Mouse (Mus musculus) left cerebral cortex, adult 18-20 months (tissue): ENCODE data around the gene Cep170. TPM values are rescaled to one million over a fixed set of nuclear protein-coding genes. Genes with fewer than 3 reads are reported as not detected.

Experiments used
- DNase-seq, 2 experiments: peaks; one replicate each; pipeline ENCODE4 v3.0.0; 2021 to 2022; ENCODE audit warnings: low spot score in 2 of 2, mixed read lengths in 1 of 2
- total RNA-seq, 2 experiments: library from RNA; stranded (reverse); gene quantifications; 2 replicates each; pipeline ENCODE4 v1.2.3; 2021

Gene Cep170
- total RNA-seq, 2 experiments from 2014 or later: 95.2 to 95.5 TPM

- DNase-seq: no peak
These were observed 12.3 kb upstream of the Cep170 start for GRCm38 (mm10) chr1:176826186-176826585.

GRCm38 (mm10) chr1:176825084-176825483 lies 11.2 kb upstream of the Cep170 start:
- no peak for DNase-seq

DNA sequence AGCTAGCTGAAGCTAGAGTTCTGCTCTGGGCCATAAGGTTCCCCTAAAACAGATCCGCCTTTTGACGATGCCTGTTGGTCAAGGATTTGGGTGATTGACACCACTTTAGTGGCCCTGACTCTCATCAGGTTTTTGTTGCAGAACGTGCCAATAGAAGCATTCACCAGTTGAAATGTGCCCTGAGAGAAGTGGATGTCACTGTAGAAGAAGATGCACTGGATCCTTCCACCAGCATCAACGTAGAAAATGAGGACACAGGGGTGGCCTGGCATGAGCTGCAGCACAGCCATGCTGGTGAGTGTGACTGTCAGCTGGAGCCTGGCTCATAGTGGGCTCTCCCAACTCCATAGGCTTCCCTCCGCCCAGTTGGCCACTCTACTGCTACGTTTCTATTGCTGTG lies 10.7 kb upstream of the Cep170 start:
- DNase-seq: no peak

GRCm38 (mm10) chr1:176823889-176824288 lies 10.0 kb upstream of the Cep170 start:
- DNase-seq: no peak

DNA sequence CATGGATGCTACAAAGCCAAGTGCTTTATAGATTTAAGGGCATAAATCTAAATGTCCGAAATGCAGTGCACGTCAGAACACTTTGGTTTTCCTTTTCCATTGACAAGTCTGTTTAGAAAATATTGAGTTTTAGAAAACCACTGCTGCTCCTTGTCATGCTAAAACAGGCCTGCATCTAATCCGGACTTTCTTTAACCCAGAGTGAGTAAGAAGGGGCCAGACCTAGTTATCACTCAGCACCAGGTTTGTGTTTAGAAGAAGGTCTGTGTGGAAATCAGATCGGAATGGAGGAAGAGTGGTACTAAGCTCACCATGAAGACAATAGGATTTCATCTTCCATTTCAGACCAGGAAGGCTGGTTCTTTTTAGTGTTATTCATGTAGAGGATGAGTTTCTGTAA lies 9.1 kb upstream of the Cep170 start:
- DNase-seq: no peak

DNA sequence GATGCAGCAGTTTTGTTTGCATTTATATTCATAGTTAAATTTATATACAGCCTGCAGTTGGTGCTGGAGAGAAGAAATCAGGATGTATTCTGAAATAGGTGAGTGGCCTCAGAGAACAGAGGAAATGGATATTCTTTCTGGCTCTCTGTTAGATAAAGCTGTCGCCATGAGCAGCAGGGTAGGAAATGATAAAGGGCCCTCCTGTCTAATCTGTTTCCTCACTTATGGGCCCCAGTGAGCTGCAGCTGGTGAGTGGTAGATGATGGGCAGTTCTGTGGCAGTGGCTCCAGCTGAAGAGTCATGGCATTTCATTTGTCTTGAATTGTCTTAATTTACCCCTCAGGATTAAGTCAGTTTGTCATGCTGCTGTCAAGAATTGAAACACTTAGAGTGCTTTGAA lies 8.1 kb upstream of the Cep170 start:
- no peak for DNase-seq

GRCm38 (mm10) chr1:176818763-176819162 lies 4.9 kb upstream of the Cep170 start:
- DNase-seq: no peak

DNA sequence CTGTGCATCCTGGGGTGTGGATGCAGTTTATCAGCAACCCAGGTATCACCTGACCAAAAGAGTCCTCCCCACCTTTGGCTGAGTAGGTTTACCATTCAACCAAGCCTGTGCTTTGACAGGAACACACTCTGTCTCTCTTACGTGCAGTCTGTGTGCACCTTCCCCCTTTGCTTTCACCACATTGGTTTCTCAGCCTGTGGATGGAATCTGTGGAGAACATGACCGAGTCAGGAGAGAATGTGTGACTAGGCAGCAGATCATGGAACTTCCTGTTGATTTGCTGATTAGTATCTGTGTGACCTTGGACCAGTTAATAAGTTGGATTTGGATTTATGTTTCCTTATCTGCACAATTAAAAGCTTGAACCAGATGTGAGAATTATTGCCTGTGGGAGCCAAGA lies 4.3 kb upstream of the Cep170 start:
- no peak for DNase-seq

DNA sequence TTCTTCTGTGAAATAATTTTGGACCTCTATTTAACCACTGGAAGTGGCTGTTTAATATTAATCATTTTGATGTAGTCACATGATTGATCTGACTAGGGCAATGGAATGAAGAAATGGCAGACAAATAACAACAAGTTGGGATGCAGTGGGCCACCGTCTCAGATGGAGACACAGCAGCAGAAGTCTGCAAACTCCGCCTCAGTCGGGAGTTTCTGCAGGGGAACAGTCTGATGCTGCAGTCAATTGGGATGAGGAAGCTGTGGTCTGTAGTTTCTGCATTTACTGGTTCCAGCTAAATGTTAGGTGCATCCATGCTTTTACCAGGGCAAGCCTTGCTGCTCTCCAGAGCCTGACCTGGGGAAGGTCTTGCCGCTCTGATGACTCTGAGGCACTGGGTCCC lies 2.9 kb upstream of the Cep170 start:
- DNase-seq: no peak

GRCm38 (mm10) chr1:176814591-176815062 lies 760 bp upstream of the Cep170 start, which contains the start of gene Sdccag8:
Gene Sdccag8 (plus strand): TSS chr1:176814660.
- DNase-seq: peak; percentile 92 to 95

GRCm38 (mm10) chr1:176813292-176814035 lies 403 bp downstream of the Cep170 start:
- DNase-seq: peak; percentile 62 to 79

DNA sequence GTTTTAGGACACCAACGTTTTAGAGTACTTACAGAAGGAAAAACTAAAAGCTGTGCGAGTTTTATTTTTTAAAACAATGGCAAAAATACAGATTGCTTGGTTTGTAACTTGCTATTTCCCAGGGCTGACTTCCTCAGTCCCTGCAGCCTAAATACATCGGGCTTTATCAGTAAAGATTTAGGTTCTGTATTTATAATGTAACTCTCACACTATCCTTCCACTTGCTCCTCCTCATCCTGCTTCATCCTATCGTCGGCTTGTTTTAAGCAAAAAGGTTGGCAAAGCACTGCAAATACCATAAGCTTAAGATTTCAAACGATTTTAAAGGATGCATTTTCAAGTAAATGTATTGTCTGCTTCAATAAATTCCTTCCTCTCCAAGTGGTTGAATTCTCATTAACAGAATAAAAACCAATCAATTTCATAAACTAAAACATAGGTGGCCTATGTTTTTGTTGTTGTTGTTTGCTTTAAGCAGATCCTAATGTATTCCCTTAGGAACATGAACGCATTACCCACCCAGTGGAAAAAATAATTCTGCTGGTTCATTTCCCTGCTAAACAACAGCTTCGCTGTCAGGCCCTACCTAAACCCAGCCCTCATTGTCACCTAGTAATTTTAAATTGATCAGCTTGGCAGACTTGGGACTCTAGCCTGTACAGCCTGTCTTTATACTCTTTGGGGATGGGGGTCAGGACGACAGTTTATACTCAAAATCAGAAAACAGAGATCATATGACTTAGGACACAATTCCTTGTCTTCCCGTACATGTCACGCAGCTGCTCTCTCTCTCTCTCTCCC lies 1.2 kb downstream of the Cep170 start:
- DNase-seq: peak in 1 of 2 experiments; percentile 18

DNA sequence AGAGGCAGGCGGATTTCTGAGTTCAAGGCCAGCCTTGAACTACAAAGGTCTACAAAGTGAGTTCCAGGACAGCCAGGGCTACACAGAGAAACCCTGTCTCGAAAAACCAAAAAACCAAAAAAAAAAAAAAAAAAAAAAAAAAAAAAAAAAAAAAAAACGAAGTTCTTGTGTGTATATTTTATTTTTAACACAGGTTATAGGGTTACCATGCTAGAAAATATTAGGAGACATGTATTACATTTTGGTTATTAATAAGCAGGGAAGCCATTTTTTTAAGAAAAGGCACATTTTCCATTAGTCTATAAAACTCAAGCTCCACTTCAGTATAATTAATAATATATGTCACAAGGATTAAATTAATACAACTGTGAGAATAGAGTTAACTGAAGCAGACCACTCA lies 2.0 kb downstream of the Cep170 start:
- DNase-seq: no peak

- no peak for DNase-seq
These were observed 3.7 kb downstream of the Cep170 start for GRCm38 (mm10) chr1:176810161-176810560.

DNA sequence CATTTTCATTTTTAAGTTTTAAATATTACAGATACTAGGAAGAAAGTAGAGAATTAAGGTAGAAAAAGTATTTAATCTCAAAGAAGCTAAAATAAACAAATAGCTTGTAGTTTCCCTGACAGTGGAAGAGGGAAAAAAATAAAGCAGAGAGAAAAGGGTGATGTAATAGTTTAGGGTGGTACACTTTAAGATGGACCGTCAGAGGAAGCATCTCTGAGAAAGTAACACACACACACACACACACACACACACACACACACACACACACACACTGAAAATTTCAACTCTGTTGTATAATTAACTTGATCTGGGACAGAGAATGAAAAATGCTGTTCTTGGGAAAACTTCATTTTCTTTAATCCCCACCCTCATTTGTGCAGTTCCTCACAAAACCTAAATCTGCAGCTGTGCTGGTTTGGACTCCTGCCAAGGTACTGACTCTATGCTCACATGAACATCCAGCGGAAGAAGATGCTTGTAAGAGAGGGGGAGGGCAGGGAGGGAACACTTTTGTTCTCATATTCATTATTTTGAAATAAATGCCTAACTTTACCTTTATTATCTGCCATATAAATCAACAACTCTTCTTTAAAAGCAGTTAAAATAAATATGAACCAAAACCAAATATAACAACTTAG lies 13.0 kb downstream of the Cep170 start:
- DNase-seq: peak; percentile 37 to 39

DNA sequence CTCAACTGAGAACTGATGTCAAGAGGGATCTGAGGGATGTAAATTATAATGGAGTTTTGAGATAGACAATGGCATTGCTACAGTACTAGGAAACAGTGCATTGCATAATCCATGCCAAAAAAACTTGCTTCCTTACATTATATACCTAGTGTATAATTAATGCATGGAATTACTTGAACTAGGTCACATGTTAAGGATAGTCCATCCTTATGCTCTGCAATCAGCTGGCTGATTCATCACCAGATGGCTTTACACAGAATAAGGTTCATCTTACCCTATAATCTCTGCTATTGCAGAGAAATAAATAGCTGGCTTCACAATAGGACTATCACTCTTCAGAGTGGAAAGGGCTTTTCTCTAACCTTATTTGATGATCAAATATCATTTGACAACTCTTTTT lies 15.2 kb downstream of the Cep170 start:
- no peak for DNase-seq

GRCm38 (mm10) chr1:176792175-176792574 lies 21.7 kb downstream of the Cep170 start:
- no peak for DNase-seq

DNA sequence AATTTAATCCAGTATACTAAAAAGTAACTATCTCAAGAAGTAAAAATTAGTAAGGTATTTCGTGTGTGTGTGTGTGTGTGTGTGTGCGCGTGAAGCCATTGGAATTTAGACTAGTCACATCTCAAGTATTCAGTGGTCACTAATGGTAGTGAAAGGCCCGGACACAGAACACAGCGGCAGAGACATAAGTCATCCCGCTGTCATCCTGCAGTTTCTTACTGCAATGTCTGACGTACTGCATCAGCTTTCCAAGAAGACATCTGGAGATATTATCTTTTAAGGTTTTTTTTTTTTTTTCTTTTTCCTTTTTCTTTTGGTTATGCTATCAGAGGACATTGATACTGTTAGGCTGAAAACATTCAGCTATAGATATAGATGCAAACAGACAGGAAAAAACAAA lies 24.5 kb downstream of the Cep170 start:
- no peak for DNase-seq

- DNase-seq: no peak
These were observed 39.3 kb downstream of the Cep170 start for GRCm38 (mm10) chr1:176774533-176774932.

- no peak for DNase-seq
These were observed 51.6 kb downstream of the Cep170 start for GRCm38 (mm10) chr1:176762295-176762694.

GRCm38 (mm10) chr1:176760673-176761072 lies 53.2 kb downstream of the Cep170 start:
- no peak for DNase-seq

DNA sequence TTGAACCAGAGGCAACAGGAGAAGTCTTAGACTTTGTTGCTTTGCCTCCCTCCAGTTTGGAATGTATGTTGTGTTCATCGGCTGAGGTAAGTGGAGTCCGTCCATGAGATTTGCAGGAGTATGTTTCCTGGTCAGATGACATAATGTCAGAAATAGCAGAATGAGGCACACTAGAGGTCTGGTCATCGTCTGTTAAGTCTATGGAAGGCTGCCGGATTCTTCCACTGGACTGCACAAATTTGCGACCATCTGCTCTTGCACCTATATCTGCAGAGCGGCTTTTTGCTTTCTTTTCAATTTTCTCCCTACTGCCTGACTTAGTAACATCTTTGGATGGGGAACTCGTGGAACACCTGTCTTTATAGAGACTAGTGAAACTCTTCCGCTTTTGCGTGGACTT lies 58.3 kb downstream of the Cep170 start:
- DNase-seq: no peak
